Mouse (Mus musculus) cerebellum, adult 2 months (tissue): Measurements from ENCODE around the gene Zzef1.

Experiments used
- CTCF ChIP-seq: fragments of 200-500 bp; IDR thresholded peaks from 2 replicates; pipeline ENCODE4 v1.5.1; 2011; ENCODE audit warnings: low read depth, mild to moderate bottlenecking, control low read depth, low read length, moderate library complexity, borderline replicate concordance; ENCODE audit not compliant: insufficient read depth
- POLR2A ChIP-seq: fragments of 200-500 bp; IDR thresholded peaks from 2 replicates; pipeline ENCODE4 v1.6.1; 2011; ENCODE audit warnings: low read length, control low read depth, borderline replicate concordance; ENCODE audit not compliant: insufficient read depth

DNA sequence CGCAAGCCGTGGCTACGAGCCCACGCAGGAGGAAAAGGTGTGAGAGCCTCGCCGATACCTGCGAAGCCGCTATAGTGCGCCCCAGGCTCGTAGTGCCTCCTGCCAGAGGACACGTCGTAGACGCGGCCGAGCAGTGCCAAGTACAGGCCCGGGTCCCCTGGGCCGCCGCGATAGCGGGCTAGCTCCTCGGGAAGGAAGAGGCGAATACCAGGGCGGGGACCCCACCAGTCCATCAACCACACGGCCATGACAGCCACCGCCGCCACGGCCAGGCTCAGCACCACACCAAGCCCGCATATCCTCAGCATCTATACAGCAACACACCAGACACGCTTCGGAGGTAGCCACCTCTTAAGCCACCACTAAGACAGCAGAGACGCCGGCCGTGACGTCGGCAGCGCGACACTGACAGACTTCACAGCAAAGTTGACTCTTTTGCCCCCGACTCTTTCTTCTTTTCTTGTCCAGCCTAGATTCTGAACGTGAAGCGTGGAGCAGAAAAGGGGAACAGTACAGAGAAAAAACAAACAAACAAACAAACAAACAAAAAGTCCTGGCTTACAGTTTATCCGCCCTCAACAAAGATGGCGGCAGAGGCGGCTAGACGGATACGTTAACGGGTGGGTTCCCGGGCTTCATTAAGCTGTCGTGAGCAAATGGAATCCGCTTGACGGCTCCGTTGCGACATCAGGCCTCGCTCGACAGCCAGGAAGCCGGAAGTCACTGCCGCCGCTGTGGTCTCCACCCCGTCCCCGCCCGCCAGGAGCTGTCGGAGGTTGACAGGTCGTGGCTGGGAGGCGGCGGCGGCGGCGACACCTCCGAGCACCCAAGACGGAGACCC lies at the start of gene Zzef1, which contains the start of gene Cyb5d2:
- peak; percentile 76 for TF ChIP-seq POLR2A
- TF ChIP-seq CTCF = no peak
